Mouse (Mus musculus) small intestine, adult 2 months (tissue): ENCODE results near the gene Pcdh15.

Experiments
- CTCF ChIP-seq: fragments of 200-500 bp; IDR thresholded peaks from 2 replicates; pipeline ENCODE4 v1.5.1; 2012; ENCODE audit warnings: low read depth, mild to moderate bottlenecking, control low read depth, inconsistent platforms, low read length, moderate library complexity, mixed read lengths; ENCODE audit not compliant: insufficient replicate concordance, insufficient read length; ENCODE audit errors: extremely low read depth
- POLR2A ChIP-seq: fragments of 200-500 bp; IDR thresholded peaks from 2 replicates; pipeline ENCODE4 v1.6.1; 2012; ENCODE audit warnings: low read depth, mild to moderate bottlenecking, control low read depth, inconsistent platforms, low read length, moderate library complexity

- no peak for TF ChIP-seq POLR2A
- TF ChIP-seq CTCF = no peak
Measured at GRCm38 (mm10) chr10:73892251-73892650, 793.1 kb downstream of the Pcdh15 start.
